Mouse (Mus musculus) activated CD4-positive, CD25-positive, alpha-beta regulatory T cell, adult 4 months (primary cell): ENCODE data around the gene Asf1a. TPM values are rescaled to one million over a fixed set of nuclear protein-coding genes. Genes with fewer than 3 reads are reported as not detected.
"Not testable (repeated sequence)": the region's sequence is repeated elsewhere in the genome, so short reads cannot be mapped to it uniquely, and the experiment has no call there.

Source experiments
- ATAC-seq: one replicate; pipeline ENCODE4 v1.8.0; 2017
- polyA plus RNA-seq, 2 experiments: library from polyadenylated mRNA; unstranded; fragments of 100-300 nt; shearing (Covaris generic); gene quantifications; one replicate each; pipeline ENCODE4 v1.2.1; 2017

Gene Asf1a
- polyA plus RNA-seq = 1 to 10 TPM; 7.2 to 9.1 TPM

DNA sequence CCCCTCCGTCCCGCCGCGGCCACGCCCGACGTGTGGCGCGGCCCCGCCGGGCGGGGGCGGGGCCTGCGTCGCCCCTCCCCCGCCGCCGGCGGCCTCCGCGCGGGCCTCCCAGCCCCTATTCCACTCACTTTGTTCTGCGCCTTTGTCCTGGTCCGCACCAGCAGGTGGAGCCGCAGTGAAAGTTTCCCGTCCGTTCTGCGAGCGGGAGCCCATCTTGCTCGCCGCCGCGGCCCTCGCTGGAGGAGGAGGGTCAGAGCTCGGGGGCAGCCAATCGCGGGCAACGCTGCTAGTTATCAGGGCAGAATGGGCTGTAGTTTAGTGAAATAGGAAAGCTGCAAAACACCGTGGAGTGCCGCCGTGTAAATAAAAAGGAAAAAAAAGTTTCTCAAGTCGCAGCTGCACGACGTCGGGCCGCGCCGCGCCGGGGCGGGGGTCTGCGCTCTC is at the start of gene Asf1a:
TSS of gene Asf1a (plus strand) at position 81 of the 444 bp plus-strand sequence.
- peak; percentile 92 for ATAC-seq

DNA sequence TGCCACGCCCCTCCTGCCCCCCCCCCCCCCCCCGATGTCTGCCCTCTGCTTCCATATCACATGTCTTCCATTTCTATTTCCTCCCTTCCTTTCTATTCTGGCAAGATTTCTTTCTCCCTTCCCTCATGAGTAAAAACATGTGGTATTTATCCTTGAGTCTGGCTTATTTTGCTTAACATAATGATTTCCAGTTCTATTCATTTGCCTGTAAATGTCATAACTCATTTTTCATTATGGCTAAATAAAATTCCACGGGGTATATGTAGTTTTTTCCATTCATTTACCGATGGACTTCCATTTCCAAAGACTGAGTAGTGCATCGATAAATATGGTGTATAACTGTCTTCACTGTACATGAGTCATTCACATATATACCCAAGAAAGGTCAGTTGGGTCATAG is 34.6 kb upstream of the Asf1a start:
- ATAC-seq = no peak

DNA sequence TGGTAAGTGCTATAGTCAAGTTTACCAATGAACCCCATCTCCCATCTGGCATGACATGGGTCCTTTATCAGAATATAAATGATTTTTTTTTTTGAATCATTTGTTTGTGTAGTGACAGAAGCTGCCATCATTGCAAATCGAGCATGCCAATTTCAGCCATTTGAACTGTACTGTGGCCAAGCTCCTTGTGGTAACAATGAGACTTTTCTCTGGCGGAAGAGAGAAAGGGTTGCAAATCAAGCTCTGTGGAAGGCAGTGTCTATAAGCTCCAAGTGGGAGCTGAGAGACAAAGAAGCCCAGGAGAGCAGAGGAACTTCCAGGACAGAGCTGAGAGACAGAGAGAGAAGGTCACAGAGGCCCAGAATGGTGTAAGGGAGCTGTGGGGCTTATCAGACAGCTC is 31.0 kb upstream of the Asf1a start:
- ATAC-seq = no peak

DNA sequence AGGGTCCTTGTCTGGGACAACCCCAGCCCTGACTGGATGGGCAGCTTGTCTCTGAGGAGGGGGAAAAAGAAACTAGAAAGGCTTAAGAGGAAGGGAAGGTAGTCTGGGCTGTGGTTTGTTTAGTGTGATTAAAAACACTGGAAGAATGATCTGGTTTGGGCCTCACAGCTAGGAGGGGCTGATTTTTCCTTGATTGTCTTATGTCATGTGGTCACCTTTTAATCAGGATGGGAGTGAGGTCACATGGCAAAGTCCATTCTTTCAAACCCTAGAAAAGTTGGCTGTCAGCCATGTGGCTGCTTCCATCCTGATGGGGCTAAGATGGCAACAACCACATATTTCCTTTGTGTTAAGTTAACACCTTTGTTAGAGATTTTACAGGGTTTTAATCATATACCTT is 28.0 kb upstream of the Asf1a start:
- ATAC-seq = no peak

DNA sequence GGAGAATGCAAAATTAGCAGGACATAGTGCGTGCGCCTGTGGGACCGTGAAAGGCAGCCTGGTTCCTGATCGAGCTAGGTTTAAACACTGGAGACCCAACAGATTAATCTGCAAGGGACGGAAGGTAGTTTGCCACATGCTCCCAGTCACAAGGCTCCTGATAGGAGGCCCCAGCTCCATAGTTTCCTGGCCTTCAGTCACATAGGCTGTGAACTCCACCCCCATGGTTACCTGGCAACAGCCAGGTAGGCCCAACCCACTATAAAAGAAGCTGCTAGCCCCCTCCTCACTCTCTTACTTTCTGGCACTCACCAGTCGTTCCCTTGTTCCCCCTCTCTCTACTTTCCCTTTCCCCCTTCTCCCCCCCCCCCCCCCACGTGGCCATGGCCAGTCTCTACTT is 16.4 kb upstream of the Asf1a start:
- ATAC-seq = no peak

DNA sequence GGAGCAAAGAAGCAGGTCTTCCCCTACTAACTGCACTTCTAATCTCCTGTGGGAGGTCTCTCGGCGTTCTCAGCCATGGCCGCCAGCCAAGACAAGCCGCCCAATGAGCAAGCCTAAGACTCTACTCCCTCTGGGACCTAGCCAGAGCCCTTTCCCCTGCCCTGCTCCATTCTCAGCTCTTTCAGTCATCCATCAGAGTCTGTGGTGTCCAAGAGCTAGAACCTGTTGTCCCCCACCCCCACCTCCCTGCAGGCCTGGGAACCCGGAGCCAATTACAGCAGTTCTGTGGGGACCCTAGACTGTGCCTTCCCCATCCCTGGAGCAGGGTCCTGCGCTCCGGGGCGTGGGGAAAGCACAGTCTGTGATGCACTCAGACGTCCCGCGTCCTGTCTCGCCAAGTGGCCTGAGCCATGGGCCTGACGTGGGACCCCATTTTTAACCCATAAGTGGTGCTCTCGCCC is 15.9 kb upstream of the Asf1a start:
- no peak for ATAC-seq

DNA sequence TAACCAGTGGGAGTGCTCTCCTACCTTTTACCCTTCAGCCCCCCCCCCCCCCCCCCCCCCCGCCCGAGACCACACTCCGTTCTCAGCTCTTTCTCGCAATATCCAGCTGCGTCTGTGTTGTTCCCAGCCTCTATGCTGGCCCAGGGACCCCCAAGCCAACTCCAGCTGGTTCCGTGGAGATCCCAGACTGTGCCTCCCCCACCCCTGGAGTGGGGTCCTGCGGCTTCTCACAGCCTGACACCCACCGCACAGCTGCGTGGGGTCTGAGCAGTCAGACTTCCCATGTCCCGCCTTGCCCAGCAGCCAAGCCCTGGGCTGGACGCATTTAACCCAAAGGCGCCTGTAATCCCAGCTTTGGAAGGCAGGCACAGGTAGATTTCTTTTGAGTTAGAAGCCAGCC is 15.5 kb upstream of the Asf1a start:
- ATAC-seq = no peak

DNA sequence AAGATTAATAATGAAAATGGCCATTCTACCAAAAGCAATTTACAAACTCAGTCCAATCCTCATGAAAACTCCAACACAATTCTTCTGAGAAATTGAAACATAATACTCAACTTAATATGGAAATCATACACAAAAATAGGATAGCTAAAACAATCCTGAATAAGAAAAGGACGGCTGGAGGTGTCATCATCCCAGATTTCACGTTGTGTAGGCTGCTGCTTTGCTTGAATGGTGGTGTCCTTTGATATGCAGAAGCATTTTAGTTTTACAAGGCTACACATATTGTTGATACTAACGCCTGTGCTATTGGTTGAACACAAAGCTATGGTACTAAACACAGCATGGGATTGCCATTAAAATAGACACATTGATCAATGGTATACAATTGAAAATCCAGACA is 10.8 kb upstream of the Asf1a start:
- no peak for ATAC-seq

DNA sequence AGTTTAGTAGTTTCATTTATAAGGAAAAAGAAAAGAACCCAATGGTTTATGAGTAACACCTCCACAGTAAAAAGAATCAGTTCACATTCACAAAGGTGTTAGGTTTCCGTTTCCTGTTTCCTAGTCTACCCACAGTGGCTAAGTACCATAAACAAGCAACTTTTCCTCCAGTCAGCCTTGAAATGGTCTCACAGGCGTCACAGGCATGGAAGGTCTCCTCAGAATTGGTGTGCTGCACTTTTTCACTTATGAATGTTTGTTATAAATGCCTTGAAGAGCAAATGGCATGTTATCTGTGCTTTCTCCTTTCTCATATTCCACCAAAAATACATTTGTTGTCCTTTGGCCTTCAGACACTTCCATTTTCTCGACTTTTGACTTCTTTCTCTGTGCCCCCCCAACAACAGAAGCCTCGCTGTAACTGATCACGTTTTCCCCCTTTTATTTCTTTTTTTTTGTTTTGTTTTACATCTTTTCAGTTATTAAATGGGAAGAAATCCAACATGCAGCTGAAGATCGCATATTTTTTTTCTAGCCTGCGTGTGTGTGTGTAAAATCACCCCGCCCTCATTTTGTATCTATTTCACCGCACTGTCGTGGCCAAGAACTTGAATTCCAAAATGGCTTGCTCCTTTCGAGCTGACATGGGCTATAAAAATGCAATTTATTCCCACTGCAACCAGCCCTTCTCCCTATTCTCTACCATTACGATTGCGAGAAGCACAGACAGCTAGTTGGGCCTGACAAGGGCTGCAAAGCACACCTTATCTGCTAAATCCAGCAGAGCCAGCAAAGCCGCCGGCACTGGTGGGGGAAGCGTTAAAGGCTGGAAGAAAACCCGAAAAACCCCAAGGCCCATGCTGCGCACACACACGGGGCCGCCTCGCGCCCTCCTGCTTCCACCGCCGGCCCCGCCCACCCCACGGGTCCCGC is 547 bp upstream of the Asf1a start:
- ATAC-seq = peak; percentile 49

DNA sequence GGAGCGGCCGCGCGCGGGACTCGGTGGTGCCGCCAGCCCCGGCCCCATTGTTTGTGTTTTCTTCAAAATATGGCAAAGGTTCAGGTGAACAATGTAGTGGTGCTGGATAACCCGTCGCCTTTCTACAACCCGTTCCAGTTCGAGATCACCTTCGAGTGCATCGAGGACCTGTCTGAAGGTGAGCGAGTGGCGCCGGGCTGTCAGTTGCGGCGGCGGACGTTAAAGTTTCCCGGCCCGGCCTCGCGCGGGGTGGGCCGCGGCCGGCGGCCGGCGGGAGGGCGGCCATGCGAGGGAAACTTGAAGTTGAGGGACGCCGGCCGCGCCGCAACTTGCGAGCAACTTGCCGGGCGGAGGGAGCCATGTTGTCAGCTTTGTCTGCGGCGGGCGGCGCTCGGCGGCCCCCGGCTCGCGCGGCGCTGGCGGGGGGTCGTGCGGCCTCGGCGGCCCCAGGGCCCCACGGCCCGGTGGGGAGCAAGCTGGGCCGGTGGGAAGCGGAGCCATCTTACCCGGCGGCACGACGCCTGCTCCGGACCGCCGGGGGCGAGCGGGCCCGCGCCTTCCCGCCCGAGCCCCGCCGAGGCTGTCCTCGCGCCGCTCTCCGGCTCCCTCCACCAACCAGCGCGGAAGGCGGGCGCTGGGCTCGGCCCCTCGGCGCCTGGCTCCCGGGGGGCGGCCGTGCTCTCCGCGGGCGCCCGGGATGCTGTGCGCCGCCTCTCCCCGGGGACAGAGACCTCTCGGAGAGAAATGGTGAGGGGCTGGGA is 744 bp downstream of the Asf1a start:
- peak; percentile 3 for ATAC-seq

DNA sequence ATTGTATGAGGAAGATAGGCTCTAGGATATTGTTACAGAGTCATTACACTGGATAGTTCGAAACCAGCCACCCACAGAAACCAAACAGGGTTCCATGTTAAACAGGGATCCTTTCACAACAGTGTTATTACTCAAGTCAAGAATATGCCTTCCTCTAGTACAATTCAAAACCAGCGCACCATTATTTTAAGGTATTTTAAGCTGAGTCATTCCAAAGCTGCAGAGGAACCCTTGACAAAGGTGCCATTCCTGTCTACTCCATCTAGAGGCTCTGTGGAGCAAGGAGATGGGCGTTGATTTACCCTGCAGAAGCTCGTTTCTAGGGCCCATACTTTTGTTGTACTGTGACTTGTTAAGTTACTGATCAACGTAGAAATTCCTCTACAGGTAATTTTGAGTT is 2.3 kb downstream of the Asf1a start:
- no peak for ATAC-seq

DNA sequence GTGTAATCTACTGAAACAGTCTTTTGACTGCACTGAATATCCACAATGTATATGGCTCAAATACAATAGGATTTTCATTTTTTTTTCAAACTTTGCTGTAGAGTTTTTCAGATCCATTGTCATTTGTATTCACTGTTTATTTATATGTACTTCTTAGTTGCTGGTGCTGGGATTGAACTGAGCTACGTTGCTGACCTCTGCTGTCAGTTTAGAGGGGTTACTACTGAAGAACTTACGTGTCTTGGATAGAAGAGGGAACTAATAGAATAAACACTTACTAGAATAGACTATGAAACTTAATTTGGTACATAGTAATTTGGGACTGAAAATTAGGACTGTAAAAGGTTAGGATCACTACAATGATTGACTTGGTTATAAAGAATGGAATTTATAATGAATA is 8.8 kb downstream of the Asf1a start:
- ATAC-seq = no peak

DNA sequence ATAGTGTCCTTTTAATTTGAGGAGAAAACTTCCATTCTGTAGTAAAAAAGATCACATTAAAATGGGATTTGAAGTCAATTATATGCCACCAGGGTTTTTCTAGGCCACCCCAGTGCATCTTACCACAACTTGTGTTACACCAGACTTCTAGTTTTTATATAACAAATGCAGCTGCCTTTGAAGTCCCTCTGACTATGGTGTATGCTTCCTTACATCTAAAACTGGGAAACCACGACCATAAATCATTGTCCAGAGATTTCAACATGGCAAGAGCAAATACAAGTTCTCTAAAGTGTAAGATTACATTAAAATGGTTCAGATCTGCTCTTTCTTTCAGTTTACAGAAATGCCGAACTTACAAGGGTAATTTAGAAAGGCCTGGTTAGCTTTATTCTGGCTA is 11.7 kb downstream of the Asf1a start:
- no peak for ATAC-seq

DNA sequence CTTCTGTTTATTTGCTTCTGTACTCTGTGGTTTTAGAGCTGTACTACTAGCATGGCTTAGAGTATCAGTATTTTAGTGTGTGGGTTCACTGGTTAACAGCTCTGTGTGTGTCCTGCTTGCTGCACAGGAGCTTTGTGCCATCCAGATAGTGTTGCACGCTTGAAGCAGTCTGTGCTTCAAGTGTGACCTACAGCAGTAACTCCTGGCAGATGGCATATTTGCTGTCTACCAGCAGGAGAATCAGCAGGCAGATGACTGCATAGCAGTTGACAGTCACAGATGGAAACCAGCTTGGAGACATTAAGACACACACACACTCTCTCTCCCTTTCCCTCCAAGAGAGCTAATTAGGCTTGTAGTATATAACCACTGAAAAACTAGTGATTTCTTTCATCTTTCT is 15.6 kb downstream of the Asf1a start:
- ATAC-seq = no peak

DNA sequence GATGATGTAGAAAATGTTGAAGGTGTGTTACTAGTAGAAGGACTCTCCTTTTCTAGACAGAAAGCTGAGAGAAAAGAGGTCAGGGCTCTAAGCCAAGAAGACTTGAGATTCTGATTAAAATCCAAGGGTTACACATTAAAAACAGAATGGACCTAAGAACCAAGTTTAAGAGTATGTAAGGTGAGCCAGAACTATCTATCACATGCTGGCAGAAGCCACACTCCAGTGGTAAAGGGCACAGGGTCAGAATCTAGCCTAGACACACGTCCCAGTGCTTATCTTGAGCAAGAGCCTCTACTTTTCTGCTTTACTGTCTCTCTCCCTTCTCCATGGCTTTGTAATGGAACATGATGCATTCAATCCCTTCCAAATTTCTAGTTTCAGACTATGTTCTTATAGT is 17.4 kb downstream of the Asf1a start:
- no peak for ATAC-seq

DNA sequence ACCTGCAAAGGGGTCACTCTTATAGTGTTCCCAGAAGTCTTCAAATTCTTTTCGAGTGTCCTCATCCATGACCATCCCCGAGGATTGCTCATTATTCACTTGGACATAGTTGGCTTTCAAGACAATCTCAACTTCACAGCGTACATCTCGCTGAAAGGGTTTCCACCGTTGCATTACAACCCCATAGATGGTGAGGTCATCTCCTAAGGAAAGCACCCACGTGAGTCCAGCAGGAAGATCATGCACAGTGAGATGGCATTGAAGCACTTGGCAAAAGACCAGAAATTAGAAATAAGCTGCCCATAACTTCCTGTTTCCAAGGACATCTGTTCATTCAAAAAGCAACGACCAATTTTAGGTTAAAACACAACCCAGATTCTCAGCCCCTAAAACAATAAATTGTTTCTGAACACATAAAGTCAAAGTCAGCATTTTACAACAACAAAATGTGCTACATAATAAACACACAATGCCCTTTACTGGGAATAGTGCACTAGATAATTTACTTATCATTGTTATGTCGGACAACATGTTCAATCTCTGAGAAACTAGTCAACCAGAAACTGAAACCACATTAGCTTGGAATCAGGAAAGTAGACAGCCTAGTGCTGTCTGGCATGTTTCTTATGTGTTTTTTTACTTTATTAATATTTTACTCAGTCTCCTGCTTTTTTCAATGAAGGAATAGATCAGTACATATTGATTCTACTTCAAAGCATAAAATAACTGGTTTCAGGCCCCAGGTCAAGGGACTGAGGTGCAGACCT is 19.5 kb downstream of the Asf1a start:
- no peak for ATAC-seq

DNA sequence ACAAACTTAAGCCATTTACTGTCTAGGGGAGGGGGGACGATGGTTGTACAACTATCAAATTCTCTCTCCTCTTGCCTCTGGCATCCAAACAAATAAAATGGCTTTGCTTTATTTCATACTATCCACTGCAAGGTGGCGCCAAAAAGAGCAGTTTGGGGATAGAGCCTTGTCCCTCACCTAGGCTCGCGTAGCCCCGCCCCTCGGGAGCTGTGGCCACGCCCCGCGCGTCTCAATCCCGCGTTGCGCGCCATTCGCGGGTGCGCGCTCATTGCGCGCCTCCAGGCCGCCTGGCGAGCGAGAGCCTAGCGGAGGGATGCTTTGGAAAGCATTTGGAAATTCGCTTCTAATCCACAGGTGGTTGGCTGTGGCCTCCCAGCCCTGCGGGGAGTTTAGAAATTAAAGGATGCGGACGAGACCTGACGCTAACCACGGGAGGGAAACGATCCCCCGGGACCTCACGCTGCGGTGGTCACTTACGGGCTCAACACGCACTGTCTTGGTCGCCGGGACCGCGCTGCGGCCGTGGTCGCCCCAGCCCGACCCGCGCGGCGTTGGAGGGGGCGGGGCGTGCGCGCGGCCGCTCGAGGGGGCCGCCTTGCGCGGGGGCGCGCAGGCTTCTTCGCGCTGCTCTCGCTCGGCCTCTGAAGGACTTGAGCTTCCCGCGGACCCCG is 32.8 kb downstream of the Asf1a start:
- ATAC-seq = peak; percentile 69

DNA sequence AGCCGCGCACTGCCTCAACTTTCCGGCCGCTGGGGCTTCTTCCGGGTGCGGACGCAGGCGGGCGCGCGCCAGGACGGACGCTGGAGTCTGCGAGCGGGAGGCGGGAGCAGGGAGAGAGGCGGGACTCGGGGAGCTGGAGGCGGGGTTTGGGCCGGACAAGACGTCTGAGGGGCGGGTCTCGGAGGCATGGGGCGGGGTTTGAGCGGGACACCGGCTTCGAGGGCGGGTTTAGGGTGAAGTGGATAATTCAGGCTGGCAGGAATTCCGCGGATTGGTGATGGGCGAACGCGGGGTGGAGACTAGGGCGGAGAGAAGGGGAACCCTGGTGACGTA is 33.3 kb downstream of the Asf1a start:
- ATAC-seq = peak; percentile 81

DNA sequence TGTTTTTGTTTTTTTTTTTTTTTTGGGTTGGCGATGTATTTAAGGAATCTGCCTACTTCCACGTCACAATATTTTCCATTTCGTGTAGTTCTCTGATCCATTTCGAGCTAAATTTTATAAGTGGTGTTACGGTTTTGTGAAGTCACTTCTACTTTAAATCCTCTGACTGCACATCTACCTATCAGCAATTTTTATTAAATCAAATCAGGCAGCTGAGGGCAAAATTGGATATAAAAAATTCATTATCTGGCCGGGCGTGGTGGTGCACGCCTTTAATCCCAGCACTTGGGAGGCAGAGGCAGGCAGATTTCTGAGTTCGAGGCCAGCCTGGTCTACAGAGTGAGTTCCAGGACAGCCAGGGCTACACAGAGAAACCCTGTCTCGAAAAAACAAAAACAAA is 33.8 kb downstream of the Asf1a start, which contains the start of gene Mcm9:
TSS of gene Mcm9 (minus strand) at position 101 of the 400 bp plus-strand sequence.
- ATAC-seq = not testable (repeated sequence)

DNA sequence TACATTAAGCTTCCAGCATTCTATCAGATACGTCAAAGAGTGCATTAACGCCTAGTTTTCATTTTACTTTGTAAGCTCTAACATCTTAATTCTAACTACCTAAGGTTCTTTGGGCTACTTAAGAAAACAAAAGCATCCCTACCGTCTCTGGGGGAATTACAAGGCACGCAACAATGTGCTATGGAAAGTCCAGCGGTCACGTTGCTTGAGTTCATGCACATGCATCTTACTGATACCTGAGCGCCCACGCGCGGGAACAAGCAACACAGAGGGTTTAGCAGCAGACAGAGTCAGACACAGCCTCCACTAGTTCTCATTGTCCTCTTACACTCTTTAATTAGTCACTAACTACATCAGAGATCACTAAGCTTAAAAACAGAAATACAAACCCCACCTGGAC is 37.6 kb downstream of the Asf1a start:
- ATAC-seq = no peak

DNA sequence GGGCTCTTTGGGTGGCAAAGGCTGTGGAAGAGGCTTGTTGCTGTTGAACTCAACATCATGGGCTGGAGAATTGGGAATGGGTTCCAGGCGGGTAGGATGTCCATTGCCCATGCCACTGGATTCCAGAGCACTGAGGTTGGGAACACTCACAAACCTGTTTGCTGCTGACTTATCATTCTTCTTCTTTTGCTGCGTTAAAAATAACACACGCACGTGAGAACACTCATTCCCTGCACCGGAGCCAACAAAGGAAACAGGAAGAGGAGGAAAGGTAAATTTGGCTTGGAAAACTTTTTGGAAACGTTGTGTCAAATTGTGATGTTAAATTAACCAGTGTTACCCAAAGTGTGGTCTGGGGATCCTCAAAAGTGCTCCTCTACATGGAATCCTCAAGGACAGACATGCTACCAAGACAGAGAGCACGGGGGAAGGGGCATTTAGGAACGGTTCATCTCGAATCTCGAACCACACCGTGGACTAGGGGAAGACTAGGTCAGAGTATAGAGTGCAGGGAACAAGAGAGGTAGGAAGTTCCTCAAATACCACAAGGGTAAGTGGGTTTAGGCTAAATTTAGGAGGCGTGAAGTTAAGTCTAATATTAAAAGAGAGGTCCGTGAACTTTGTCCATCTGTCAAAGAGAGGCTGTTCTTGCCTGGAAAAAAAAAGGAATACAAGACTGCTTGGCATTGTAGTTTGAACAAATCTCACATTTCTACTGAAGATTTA is 38.9 kb downstream of the Asf1a start:
- no peak for ATAC-seq

DNA sequence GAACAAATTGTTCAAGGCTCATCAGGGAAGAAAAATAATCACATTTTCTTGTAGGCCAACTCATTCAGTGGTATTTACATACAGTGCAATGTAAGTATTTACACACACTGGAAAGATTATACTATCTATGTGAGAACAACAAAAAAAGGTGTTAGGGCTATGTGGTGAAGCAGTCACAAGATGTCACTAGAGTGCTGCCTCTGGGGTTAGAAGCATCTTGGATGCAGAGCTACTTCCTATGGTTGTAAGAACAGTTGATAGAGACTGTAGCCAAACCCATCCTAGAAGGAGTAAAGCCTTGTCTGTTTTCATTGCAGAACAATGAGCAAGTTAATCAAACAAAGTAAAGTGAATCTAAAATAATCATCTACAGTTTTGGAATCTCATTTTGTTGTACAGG is 45.0 kb downstream of the Asf1a start:
- peak; percentile 54 for ATAC-seq
